Mouse (Mus musculus) limb, embryonic 12.5 days (tissue): ENCODE results near the gene Bcr. TPM values are rescaled to one million over a fixed set of nuclear protein-coding genes. Genes with fewer than 3 reads are reported as not detected.
A peak's percentile ranks its signal among the peaks of the same experiment; 100 is the strongest.

Source experiments
- ATAC-seq: fragments of 200-750 bp; cut with Nextera tagmentation; 2 replicates; pipeline ENCODE4 v1.8.0; 2017; ENCODE audit warnings: low read depth, moderate TSS enrichment; ENCODE audit not compliant: insufficient number of reproducible peaks, insufficient read depth, low FRiP score, low TSS enrichment
- H3K27ac ChIP-seq: fragments of 300-500 bp; sonication (generic); 2 replicates; pipeline ENCODE4 v1.5.1; 2016; ENCODE audit warnings: mild to moderate bottlenecking, moderate library complexity
- H3K27me3 ChIP-seq: fragments of 300-500 bp; sonication (generic); 2 replicates; pipeline ENCODE4 v1.6.1; 2016; ENCODE audit warnings: mild to moderate bottlenecking, moderate library complexity
- H3K36me3 ChIP-seq: fragments of 300-500 bp; sonication (generic); 2 replicates; pipeline ENCODE4 v1.6.1; 2016; ENCODE audit warnings: mild to moderate bottlenecking, moderate library complexity
- H3K4me1 ChIP-seq: fragments of 300-500 bp; sonication (generic); replicated peaks from 2 replicates; pipeline ENCODE4 v1.6.1; 2016
- H3K4me2 ChIP-seq: fragments of 300-500 bp; sonication (generic); 2 replicates; pipeline ENCODE4 v1.6.1; 2016; ENCODE audit warnings: mild to moderate bottlenecking, moderate library complexity
- H3K4me3 ChIP-seq: fragments of 300-500 bp; sonication (generic); replicated peaks from 2 replicates; pipeline ENCODE4 v1.5.1; 2016; ENCODE audit warnings: mild to moderate bottlenecking
- H3K9ac ChIP-seq: fragments of 300-500 bp; sonication (generic); replicated peaks from 2 replicates; pipeline ENCODE4 v1.6.1; 2016; ENCODE audit warnings: mild to moderate bottlenecking, moderate library complexity
- H3K9me3 ChIP-seq: fragments of 300-500 bp; sonication (generic); 2 replicates; pipeline ENCODE4 v1.6.1; 2016; ENCODE audit warnings: mild to moderate bottlenecking, moderate library complexity
- WGBS: fragments of 180-500 bp; shearing (Covaris S2); methylation state at CpG from one replicate; pipeline ENCODE4 v1.1.7; 2016; 5-methylcytosine and 5-hydroxymethylcytosine counted together
- polyA plus RNA-seq: library from polyadenylated mRNA; unstranded; fragments of >200 nt; fragmentation: Nextera tagmentation; extraction: Ambion mirVana; gene quantifications from 2 replicates; pipeline ENCODE4 v1.2.1, GENCODE M21; 2016

The Bcr gene
- polyA plus RNA-seq, 1 experiment from 2014 or later: 9.9 TPM

- peaks cover 3% of the 10 kb centered on the region; the same call in 1 of the 2 replicates for H3K36me3 ChIP-seq
- no peak overlapping the region for H3K4me3 ChIP-seq
- no peaks in the 10 kb centered on the region for H3K9me3 ChIP-seq
- H3K27ac ChIP-seq: no peak overlapping the region
- ATAC-seq: no peak
- peaks cover 40% of the 10 kb centered on the region for H3K4me1 ChIP-seq
- H3K4me2 ChIP-seq: no peak overlapping the region
- WGBS: 93% methylated on average over 9 of the region's 9 CpGs
- H3K27me3 ChIP-seq: no peaks in the 10 kb centered on the region
- no peak overlapping the region for H3K9ac ChIP-seq
Measured at GRCm38 (mm10) chr10:75113620-75114019, 53.2 kb downstream of the Bcr start.

- no peaks in the 10 kb centered on the region for H3K27me3 ChIP-seq
- no peak for ATAC-seq
- H3K36me3 ChIP-seq: peaks cover 3% of the 10 kb centered on the region; the same call in 1 of the 2 replicates
- 85% methylated on average over 5 of the region's 5 CpGs for WGBS
- H3K27ac ChIP-seq: no peak overlapping the region
- H3K9ac ChIP-seq: no peak overlapping the region
- H3K4me2 ChIP-seq: no peak overlapping the region
- H3K9me3 ChIP-seq: no peaks in the 10 kb centered on the region
- H3K4me1 ChIP-seq: peaks cover 40% of the 10 kb centered on the region
- H3K4me3 ChIP-seq: no peak overlapping the region
Measured at GRCm38 (mm10) chr10:75115240-75115639, 54.8 kb downstream of the Bcr start.

- Histone ChIP-seq H3K9me3 (no peaks in the 10 kb centered on the region), H3K27me3 (no peaks in the 10 kb centered on the region), H3K4me3 (no peak overlapping the region), H3K4me1 (peaks cover 31% of the 10 kb centered on the region), H3K4me2 (no peak overlapping the region), H3K36me3 (peaks cover 3% of the 10 kb centered on the region; the same call in 1 of the 2 replicates), H3K27ac (0 out of 2 replicates have a peak overlapping the region, but pooled peaks have one; percentile 2), H3K9ac (no peak overlapping the region)
- peak; percentile 43; the same call in 1 of the 2 replicates for ATAC-seq
- 71% methylated on average over 7 of the region's 7 CpGs for WGBS
Measured at GRCm38 (mm10) chr10:75116842-75117457, 56.6 kb downstream of the Bcr start.

GRCm38 (mm10) chr10:75118444-75118843 is 58.1 kb downstream of the Bcr start:
- no peak for ATAC-seq
- peaks cover 3% of the 10 kb centered on the region; the same call in 1 of the 2 replicates for H3K36me3 ChIP-seq
- H3K4me1 ChIP-seq: peaks cover 24% of the 10 kb centered on the region
- H3K9ac ChIP-seq: no peak overlapping the region
- H3K27ac ChIP-seq: no peak overlapping the region
- H3K4me3 ChIP-seq: no peak overlapping the region
- H3K9me3 ChIP-seq: no peaks in the 10 kb centered on the region
- WGBS: 86% methylated on average over 6 of the region's 6 CpGs
- H3K27me3 ChIP-seq: no peaks in the 10 kb centered on the region
- no peak overlapping the region for H3K4me2 ChIP-seq

- no peak overlapping the region for H3K9ac ChIP-seq
- H3K9me3 ChIP-seq: no peaks in the 10 kb centered on the region
- WGBS: 81% methylated on average over 3 of the region's 3 CpGs
- H3K4me1 ChIP-seq: peaks cover 24% of the 10 kb centered on the region
- no peaks in the 10 kb centered on the region for H3K27me3 ChIP-seq
- no peak overlapping the region for H3K4me3 ChIP-seq
- peaks cover 3% of the 10 kb centered on the region; the same call in 1 of the 2 replicates for H3K36me3 ChIP-seq
- 0 out of 2 replicates have a peak, but pooled peaks have one; percentile 4 for ATAC-seq
- H3K4me2 ChIP-seq: no peak overlapping the region
- no peak overlapping the region for H3K27ac ChIP-seq
Measured at GRCm38 (mm10) chr10:75119396-75119795, 59.0 kb downstream of the Bcr start.

- H3K27me3 ChIP-seq: no peaks in the 10 kb centered on the region
- no peaks in the 10 kb centered on the region for H3K9me3 ChIP-seq
- H3K4me1 ChIP-seq: peaks cover 23% of the 10 kb centered on the region
- H3K4me2 ChIP-seq: no peak overlapping the region
- H3K27ac ChIP-seq: no peak overlapping the region
- WGBS: 95% methylated on average over 5 of the region's 5 CpGs
- ATAC-seq: no peak
- H3K36me3 ChIP-seq: peaks cover 8% of the 10 kb centered on the region
- no peak overlapping the region for H3K9ac ChIP-seq
- no peak overlapping the region for H3K4me3 ChIP-seq
Measured at GRCm38 (mm10) chr10:75120176-75120575, 59.8 kb downstream of the Bcr start.

- H3K27me3 ChIP-seq: no peaks in the 10 kb centered on the region
- no peak overlapping the region for H3K27ac ChIP-seq
- H3K9me3 ChIP-seq: no peaks in the 10 kb centered on the region
- 80% methylated on average over 5 of the region's 5 CpGs for WGBS
- no peak overlapping the region for H3K4me2 ChIP-seq
- H3K4me3 ChIP-seq: no peak overlapping the region
- no peak overlapping the region for H3K9ac ChIP-seq
- peaks cover 16% of the 10 kb centered on the region for H3K4me1 ChIP-seq
- no peak for ATAC-seq
- peaks cover 17% of the 10 kb centered on the region for H3K36me3 ChIP-seq
Measured at GRCm38 (mm10) chr10:75121028-75121427, 60.6 kb downstream of the Bcr start.

- H3K4me1 ChIP-seq: 0 out of 2 replicates have a peak, but pooled peaks cover 4% of the 10 kb centered on the region
- no peak overlapping the region for H3K9ac ChIP-seq
- H3K4me3 ChIP-seq: no peak overlapping the region
- no peak overlapping the region for H3K4me2 ChIP-seq
- H3K27me3 ChIP-seq: no peaks in the 10 kb centered on the region
- H3K36me3 ChIP-seq: peaks cover 45% of the 10 kb centered on the region
- no peaks in the 10 kb centered on the region for H3K9me3 ChIP-seq
- no peak overlapping the region for H3K27ac ChIP-seq
- WGBS: 83% methylated on average over 4 of the region's 4 CpGs
- ATAC-seq: no peak
Measured at GRCm38 (mm10) chr10:75125577-75125976, 65.2 kb downstream of the Bcr start.

GRCm38 (mm10) chr10:75129283-75129710 is 68.9 kb downstream of the Bcr start:
- Histone ChIP-seq H3K4me3 (no peak overlapping the region), H3K4me1 (no peaks in the 10 kb centered on the region), H3K9ac (no peak overlapping the region), H3K4me2 (no peak overlapping the region), H3K9me3 (no peaks in the 10 kb centered on the region), H3K27me3 (no peaks in the 10 kb centered on the region), H3K36me3 (peaks cover 81% of the 10 kb centered on the region), H3K27ac (no peak overlapping the region)
- 91% methylated on average over 7 of the region's 7 CpGs for WGBS
- no peak for ATAC-seq

- Histone ChIP-seq H3K4me3 (no peak overlapping the region), H3K27ac (no peak overlapping the region), H3K27me3 (no peaks in the 10 kb centered on the region), H3K4me2 (no peak overlapping the region), H3K36me3 (peaks cover 84% of the 10 kb centered on the region), H3K4me1 (no peaks in the 10 kb centered on the region), H3K9me3 (no peaks in the 10 kb centered on the region), H3K9ac (no peak overlapping the region)
- ATAC-seq: no peak
- WGBS: 92% methylated on average over 4 of the region's 4 CpGs
Measured at GRCm38 (mm10) chr10:75130372-75131046, 70.1 kb downstream of the Bcr start.

GRCm38 (mm10) chr10:75131625-75132024 is 71.2 kb downstream of the Bcr start:
- peaks cover 84% of the 10 kb centered on the region for H3K36me3 ChIP-seq
- no peaks in the 10 kb centered on the region for H3K9me3 ChIP-seq
- 68% methylated on average over 8 of the region's 8 CpGs for WGBS
- H3K4me1 ChIP-seq: no peaks in the 10 kb centered on the region
- H3K4me2 ChIP-seq: no peak overlapping the region
- no peaks in the 10 kb centered on the region for H3K27me3 ChIP-seq
- no peak overlapping the region for H3K27ac ChIP-seq
- no peak overlapping the region for H3K4me3 ChIP-seq
- H3K9ac ChIP-seq: no peak overlapping the region
- ATAC-seq: no peak
